Mouse (Mus musculus) erythroblast, embryonic 14.5 days (primary cell): ENCODE results near the gene Mfsd12.

Source experiments
- GATA1 ChIP-seq: IDR thresholded peaks from 2 replicates; pipeline ENCODE4 v1.6.1; 2012; ENCODE audit warnings: low read length, inconsistent platforms, mixed read lengths
- TAL1 ChIP-seq: IDR thresholded peaks from 3 replicates; pipeline ENCODE4 v1.6.1; 2012; ENCODE audit warnings: low read length, inconsistent platforms, mixed read lengths

DNA sequence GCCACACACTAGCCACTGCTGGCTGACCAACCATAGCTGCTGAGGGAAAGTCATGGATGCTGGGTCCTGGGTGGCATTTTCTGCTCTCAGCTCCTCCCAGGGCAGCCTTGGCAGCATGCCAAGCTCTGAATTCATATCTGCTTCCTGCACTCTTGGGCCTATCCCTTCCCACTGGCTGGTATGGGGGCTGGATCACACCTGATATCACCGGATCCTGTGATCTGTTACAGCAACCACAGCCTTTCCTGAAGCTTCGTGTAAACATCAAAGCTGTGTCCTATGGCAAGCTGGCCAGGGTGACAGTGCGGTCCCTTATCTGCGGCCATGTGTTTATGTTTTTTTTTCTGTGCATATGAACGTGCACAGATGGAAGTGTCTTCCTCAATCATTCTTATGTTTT, 24.7 kb downstream of the Mfsd12 start:
- TF ChIP-seq TAL1, result peak; percentile 98
- peak; percentile 98 for TF ChIP-seq GATA1
